Mouse (Mus musculus) ovary, adult 10 weeks (tissue): ENCODE measurements around the gene Gm17657. TPM values are rescaled to one million over a fixed set of nuclear protein-coding genes. Genes with fewer than 3 reads are reported as not detected.

Experiments
- polyA plus RNA-seq: library from polyadenylated mRNA; stranded (reverse); fragments of 350-450 nt; fragmentation: Illumina TruSeq; extraction: RNeasy Lipid Tissue Mini Kit (QIAGEN cat#74804); gene quantifications from one replicate; pipeline ENCODE4 v1.2.3, GENCODE M21; 2014

The Gm17657 gene
- polyA plus RNA-seq = not detected

DNA sequence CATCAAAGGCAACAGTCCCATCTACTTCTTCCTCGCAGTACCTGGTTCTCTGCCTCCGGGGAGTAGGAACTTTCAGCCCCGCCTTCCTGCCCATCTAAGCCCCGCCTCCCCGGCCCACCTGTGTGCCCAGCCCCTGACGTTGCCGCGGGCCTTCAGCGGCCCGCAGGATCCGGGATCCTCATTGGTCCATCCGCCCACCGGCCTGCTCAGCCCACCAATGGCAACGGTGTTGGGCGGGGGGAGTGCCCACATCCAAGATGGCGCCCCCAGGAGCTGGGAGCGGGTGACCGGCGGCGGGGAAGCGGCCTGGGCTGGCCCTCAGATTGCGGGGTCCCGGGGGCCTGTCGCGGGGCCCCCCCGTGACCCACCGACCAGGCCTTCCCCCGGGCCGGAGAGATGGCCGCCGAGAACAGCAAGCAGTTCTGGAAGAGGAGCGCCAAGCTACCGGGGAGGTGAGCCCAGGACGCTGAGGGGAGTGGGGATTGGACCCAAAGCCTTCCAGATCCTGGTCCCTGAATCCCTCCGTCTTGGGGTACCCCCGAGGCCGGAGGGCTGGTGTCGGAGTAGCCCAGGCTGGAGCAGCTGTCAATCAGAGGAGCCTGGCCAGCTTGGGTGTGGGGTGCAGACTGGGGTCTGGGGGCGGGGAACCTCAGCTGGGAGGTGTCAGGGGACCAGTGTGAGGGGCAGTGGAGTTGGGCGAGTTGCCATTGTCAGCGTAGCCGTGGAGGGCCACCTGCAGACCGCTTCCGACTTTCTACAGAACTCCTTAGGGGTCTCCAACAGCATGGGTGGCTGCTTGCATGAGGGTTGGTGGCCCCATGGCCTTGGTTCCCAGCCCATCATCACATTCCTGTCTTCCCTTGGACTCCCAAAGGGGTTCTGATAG is at the start of gene Gm17657, which contains the start of gene Tbc1d22b:
Gene Gm17657 (minus strand): TSS at position 96 of the 886 bp plus-strand sequence.
Gene Tbc1d22b (plus strand): TSS at position 243 of the 886 bp plus-strand sequence.

DNA sequence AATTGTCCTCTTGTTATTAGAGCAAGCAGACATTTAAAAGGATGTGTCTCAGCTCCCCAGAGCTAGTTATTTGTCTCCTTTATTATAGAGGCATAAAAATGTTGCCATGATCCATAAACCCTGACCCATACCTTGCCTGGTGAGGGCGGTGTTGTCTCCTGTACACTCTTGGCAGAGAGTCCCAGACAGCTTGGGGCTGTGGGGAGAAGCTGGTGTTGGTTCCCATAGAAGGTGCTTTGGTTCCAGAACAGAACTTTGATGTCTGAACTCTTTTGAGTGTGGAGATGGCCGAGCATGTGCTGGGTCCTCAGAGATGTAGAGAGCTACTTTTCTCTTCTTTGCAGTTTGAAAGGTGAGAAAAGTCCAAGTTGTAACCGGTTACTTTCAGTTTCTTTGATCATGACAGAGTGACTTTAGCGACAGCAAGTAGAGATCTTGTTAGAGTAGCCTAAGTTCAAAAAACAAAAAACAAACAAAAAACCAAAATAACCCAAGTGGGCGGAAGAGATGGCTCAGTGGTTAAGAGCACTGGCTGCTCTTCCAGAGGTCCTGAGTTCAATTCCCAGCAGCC is 2.8 kb upstream of the Gm17657 start, which contains the start of gene Tmem217:
Gene Tmem217 (minus strand): TSS at position 224 of the 571 bp plus-strand sequence.

DNA sequence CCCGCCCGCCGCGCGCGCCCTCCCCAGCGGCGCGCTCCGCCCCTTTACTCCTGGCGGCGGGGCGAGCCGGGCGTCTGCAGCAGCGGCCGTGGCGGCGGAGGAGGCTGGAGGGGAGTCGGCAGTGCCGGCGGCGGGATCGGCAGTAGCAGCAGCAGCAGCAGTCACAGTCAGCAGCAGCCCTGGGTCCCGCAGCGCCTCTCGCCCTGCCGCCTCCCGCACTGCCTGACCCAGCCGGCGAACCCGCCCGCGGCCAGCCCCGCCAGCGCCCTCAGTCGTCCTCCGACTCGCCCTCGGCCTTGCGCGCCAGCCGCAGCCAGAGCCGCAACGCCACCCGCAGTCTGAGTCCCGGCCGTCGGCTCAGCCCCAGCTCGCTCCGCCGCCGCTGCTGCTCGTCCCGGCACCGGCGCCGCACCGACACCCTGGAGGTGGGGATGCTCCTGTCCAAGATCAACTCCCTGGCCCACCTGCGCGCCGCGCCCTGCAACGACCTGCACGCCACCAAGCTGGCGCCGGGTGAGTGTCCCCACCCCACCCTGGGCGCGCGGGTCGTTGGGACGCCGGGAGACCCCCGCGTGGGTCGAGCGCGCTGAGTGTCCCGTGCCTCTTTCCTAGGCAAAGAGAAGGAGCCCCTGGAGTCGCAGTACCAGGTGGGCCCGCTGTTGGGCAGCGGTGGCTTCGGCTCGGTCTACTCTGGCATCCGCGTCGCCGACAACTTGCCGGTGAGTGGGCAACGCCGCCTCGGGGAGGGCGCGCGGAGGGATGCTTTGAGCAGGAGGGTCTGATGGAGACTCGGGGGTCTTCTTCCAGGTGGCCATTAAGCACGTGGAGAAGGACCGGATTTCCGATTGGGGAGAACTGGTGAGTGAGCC is 58.5 kb downstream of the Gm17657 start, which contains the start of gene Pim1:
Gene Pim1 (plus strand): TSS at position 41 of the 869 bp plus-strand sequence.

Other genes with a start within 250 kb of the Gm17657 start
- not detected for gene Pi16, start 232.0 kb downstream of the Gm17657 start, polyA plus RNA-seq
- gene Mtch1, start 201.7 kb downstream of the Gm17657 start, polyA plus RNA-seq = 5.7 TPM
- gene Fgd2, start 188.7 kb downstream of the Gm17657 start, polyA plus RNA-seq = not detected
- 17.8 TPM for gene Pim1, start 58.9 kb downstream of the Gm17657 start, polyA plus RNA-seq
- gene Tbc1d22b, start 147 bp upstream of the Gm17657 start, polyA plus RNA-seq = 3.6 TPM
- not detected for gene Tmem217, start 2.7 kb upstream of the Gm17657 start, polyA plus RNA-seq
- gene Rnf8, start 65.2 kb upstream of the Gm17657 start, polyA plus RNA-seq = 18.9 TPM
- gene Gm28043, start 65.2 kb upstream of the Gm17657 start, polyA plus RNA-seq = 0.97 TPM
- 22.7 TPM for gene Cmtr1, start 111.0 kb upstream of the Gm17657 start, polyA plus RNA-seq
- 6.9 TPM for gene Ccdc167, start 167.4 kb upstream of the Gm17657 start, polyA plus RNA-seq